Mouse (Mus musculus): ENCODE measurements around the gene Phactr3. TPM values are rescaled to one million over a fixed set of nuclear protein-coding genes. Genes with fewer than 3 reads are reported as not detected.
A peak's percentile ranks its signal among the peaks of the same experiment; 100 is the strongest.

Gene Phactr3
- polyA plus RNA-seq, 1 experiment from 2014 or later: 3.8 TPM

- H3K4me3 ChIP-seq: no peak overlapping the region
- no peak overlapping the region for H3K27ac ChIP-seq (replicated peaks)
- H3K9me3 ChIP-seq: no peaks in the 10 kb centered on the region
- WGBS: 85% methylated on average over 5 of the region's 5 CpGs
- peaks cover 20% of the 10 kb centered on the region for H3K4me1 ChIP-seq
- H3K36me3 ChIP-seq (replicated peaks): no peaks in the 10 kb centered on the region
- DNase-seq (ENCODE audit: low spot score): no peak
- no peaks in the 10 kb centered on the region for H3K27me3 ChIP-seq (replicated peaks; ENCODE audit: low read depth, poor library complexity, severe bottlenecking)
Observed at GRCm38 (mm10) chr2:178245841-178246240, 127.1 kb downstream of the Phactr3 start.

GRCm38 (mm10) chr2:178246767-178247166, 128.0 kb downstream of the Phactr3 start:
- no peaks in the 10 kb centered on the region for H3K9me3 ChIP-seq
- no peak overlapping the region for H3K4me3 ChIP-seq
- WGBS: 48% methylated on average over 4 of the region's 4 CpGs
- no peak for DNase-seq (ENCODE audit: low spot score)
- no peaks in the 10 kb centered on the region for H3K36me3 ChIP-seq (replicated peaks)
- H3K27ac ChIP-seq (replicated peaks): no peak overlapping the region
- H3K27me3 ChIP-seq (replicated peaks; ENCODE audit: low read depth, poor library complexity, severe bottlenecking): peaks cover 5% of the 10 kb centered on the region
- H3K4me1 ChIP-seq: peaks cover 14% of the 10 kb centered on the region

- no peak overlapping the region for H3K4me3 ChIP-seq
- H3K27ac ChIP-seq (replicated peaks): no peak overlapping the region
- peaks cover 13% of the 10 kb centered on the region for H3K4me1 ChIP-seq
- peaks cover 9% of the 10 kb centered on the region for H3K27me3 ChIP-seq (replicated peaks; ENCODE audit: low read depth, poor library complexity, severe bottlenecking)
- H3K9me3 ChIP-seq: no peaks in the 10 kb centered on the region
- H3K36me3 ChIP-seq (replicated peaks): no peaks in the 10 kb centered on the region
- DNase-seq (ENCODE audit: low spot score): no peak
- WGBS: 70% methylated on average over 8 of the region's 8 CpGs
Observed at GRCm38 (mm10) chr2:178247274-178247673, 128.5 kb downstream of the Phactr3 start.

DNA sequence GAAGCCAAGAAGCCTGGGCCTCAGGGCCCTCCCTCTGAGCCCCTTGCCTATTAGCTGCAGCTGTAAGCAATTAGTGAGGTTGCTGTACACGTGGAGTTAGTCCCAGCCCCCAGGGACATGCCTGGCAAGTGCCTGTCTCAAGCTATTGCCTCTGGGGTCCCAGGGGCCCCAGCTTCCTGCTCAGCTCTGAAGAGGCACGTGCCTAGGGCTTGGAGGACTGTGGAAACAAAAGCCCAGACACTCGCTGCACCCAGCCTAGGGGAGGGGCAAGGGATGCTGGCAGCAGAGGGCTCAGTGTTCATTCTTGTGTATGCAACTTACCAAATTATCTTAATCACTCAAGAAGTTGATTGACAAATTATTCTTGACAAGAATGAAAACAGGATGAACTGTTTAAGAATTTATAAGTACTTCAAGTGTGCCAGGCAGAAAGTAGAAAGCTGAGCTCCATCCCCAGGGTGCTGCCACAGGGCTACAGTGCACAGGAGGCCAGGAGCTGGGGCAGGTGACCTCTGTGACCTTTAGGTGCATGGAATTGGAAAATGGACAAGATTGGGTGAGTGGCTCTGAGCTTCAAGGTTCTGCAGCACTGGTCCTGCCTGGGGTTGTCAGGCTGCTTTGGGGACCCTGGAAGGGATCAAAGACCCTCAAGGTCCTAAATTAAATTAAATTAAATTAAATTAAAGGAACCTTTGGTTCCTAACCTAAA, 138.5 kb downstream of the Phactr3 start:
- peak; percentile 87 for DNase-seq (ENCODE audit: low spot score)
- no peaks in the 10 kb centered on the region for H3K9me3 ChIP-seq
- peaks cover 41% of the 10 kb centered on the region for H3K4me1 ChIP-seq
- no peaks in the 10 kb centered on the region for H3K36me3 ChIP-seq (replicated peaks)
- 0 out of 2 replicates have a peak overlapping the region, but pooled peaks have one; percentile 5 for H3K4me3 ChIP-seq
- peaks cover 62% of the 10 kb centered on the region for H3K27me3 ChIP-seq (replicated peaks; ENCODE audit: low read depth, poor library complexity, severe bottlenecking)
- WGBS: 0% methylated on average over 3 of the region's 3 CpGs
- H3K27ac ChIP-seq (replicated peaks): peak overlapping the region; percentile 81

- no peaks in the 10 kb centered on the region for H3K9me3 ChIP-seq
- peaks cover 41% of the 10 kb centered on the region for H3K4me1 ChIP-seq
- H3K27ac ChIP-seq (replicated peaks): peak overlapping the region; percentile 81
- 4% methylated on average over 2 of the region's 2 CpGs for WGBS
- H3K4me3 ChIP-seq: no peak overlapping the region
- H3K27me3 ChIP-seq (replicated peaks; ENCODE audit: low read depth, poor library complexity, severe bottlenecking): peaks cover 54% of the 10 kb centered on the region
- peak; percentile 78 for DNase-seq (ENCODE audit: low spot score)
- no peaks in the 10 kb centered on the region for H3K36me3 ChIP-seq (replicated peaks)
Observed at GRCm38 (mm10) chr2:178257986-178258555, 139.3 kb downstream of the Phactr3 start.

- WGBS: 85% methylated on average over 4 of the region's 4 CpGs
- Histone ChIP-seq H3K4me3 (no peak overlapping the region), H3K36me3 (replicated peaks) (no peaks in the 10 kb centered on the region), H3K27ac (replicated peaks) (no peak overlapping the region), H3K9me3 (no peaks in the 10 kb centered on the region), H3K4me1 (peaks cover 16% of the 10 kb centered on the region), H3K27me3 (replicated peaks; ENCODE audit: low read depth, poor library complexity, severe bottlenecking) (peaks cover 20% of the 10 kb centered on the region)
- DNase-seq (ENCODE audit: low spot score): no peak
Observed at GRCm38 (mm10) chr2:178263055-178263454, 144.3 kb downstream of the Phactr3 start.

GRCm38 (mm10) chr2:178264389-178264788, 145.6 kb downstream of the Phactr3 start:
- no peaks in the 10 kb centered on the region for H3K36me3 ChIP-seq (replicated peaks)
- H3K4me1 ChIP-seq: peaks cover 10% of the 10 kb centered on the region
- DNase-seq (ENCODE audit: low spot score): peak; percentile 88
- no peak overlapping the region; the same call in 1 of the 2 replicates for H3K27ac ChIP-seq (replicated peaks)
- 7% methylated on average over 8 of the region's 8 CpGs for WGBS
- H3K27me3 ChIP-seq (replicated peaks; ENCODE audit: low read depth, poor library complexity, severe bottlenecking): peaks cover 8% of the 10 kb centered on the region
- H3K9me3 ChIP-seq: no peaks in the 10 kb centered on the region
- H3K4me3 ChIP-seq: no peak overlapping the region

DNA sequence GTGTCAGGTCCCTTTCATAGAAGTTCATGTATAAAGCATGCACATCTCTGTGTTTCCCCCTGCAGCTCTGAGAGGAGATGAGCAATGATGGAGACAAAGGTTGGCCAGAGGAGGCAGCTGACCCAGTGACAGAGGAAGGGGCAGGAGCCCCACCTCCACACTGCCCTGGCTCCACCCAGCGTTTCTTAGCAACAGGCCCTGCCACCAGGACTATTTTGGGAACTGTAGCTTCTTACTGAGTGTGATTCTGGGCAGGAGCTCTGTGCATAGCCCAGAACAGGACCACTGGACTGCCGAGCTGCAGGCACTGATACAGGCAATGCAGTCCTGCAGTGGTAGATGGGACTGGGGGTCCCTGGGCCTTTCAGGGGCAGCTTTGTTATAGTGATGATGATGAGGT, 146.7 kb downstream of the Phactr3 start:
- Histone ChIP-seq H3K36me3 (replicated peaks) (no peaks in the 10 kb centered on the region), H3K27ac (replicated peaks) (no peak overlapping the region), H3K9me3 (no peaks in the 10 kb centered on the region), H3K4me3 (no peak overlapping the region), H3K27me3 (replicated peaks; ENCODE audit: low read depth, poor library complexity, severe bottlenecking) (no peaks in the 10 kb centered on the region), H3K4me1 (peaks cover 7% of the 10 kb centered on the region)
- 26% methylated on average over 2 of the region's 2 CpGs for WGBS
- no peak for DNase-seq (ENCODE audit: low spot score)

- no peaks in the 10 kb centered on the region for H3K9me3 ChIP-seq
- H3K4me3 ChIP-seq: no peak overlapping the region
- no peak for DNase-seq (ENCODE audit: low spot score)
- no peaks in the 10 kb centered on the region for H3K36me3 ChIP-seq (replicated peaks)
- H3K27me3 ChIP-seq (replicated peaks; ENCODE audit: low read depth, poor library complexity, severe bottlenecking): no peaks in the 10 kb centered on the region
- H3K27ac ChIP-seq (replicated peaks): no peak overlapping the region
- 76% methylated on average over 2 of the region's 2 CpGs for WGBS
- peaks cover under 1% of the 10 kb centered on the region; the same call in 1 of the 2 replicates for H3K4me1 ChIP-seq
Observed at GRCm38 (mm10) chr2:178270794-178271193, 152.0 kb downstream of the Phactr3 start.

DNA sequence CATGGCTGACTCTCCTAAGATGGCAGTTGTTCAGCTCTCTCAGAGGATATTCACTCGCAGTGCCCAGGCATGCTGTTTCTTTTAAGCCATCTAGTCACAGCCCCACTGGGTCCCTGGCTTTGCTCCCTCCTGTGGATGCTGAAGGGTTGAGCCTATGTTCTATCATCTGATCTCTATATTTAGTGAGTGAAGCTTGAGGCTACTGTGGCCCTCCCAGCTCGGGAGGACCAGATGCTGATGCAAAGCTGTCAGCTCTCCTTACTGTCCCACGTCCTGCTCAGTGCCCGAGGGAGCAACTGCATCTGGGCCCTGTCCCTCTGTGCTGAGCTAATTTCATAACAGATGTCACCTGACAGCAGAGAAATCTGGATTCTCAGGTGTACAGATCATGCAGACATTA, 153.6 kb downstream of the Phactr3 start:
- Histone ChIP-seq H3K4me3 (no peak overlapping the region), H3K4me1 (no peaks in the 10 kb centered on the region), H3K36me3 (replicated peaks) (no peaks in the 10 kb centered on the region), H3K27ac (replicated peaks) (no peak overlapping the region), H3K27me3 (replicated peaks; ENCODE audit: low read depth, poor library complexity, severe bottlenecking) (no peaks in the 10 kb centered on the region), H3K9me3 (no peaks in the 10 kb centered on the region)
- 71% methylated on average over 4 of the region's 4 CpGs for WGBS
- DNase-seq (ENCODE audit: low spot score): no peak

- no peak overlapping the region for H3K4me3 ChIP-seq
- H3K36me3 ChIP-seq (replicated peaks): no peaks in the 10 kb centered on the region
- H3K9me3 ChIP-seq: no peaks in the 10 kb centered on the region
- no peaks in the 10 kb centered on the region for H3K27me3 ChIP-seq (replicated peaks; ENCODE audit: low read depth, poor library complexity, severe bottlenecking)
- 71% methylated on average over 4 of the region's 4 CpGs for WGBS
- no peaks in the 10 kb centered on the region for H3K4me1 ChIP-seq
- H3K27ac ChIP-seq (replicated peaks): no peak overlapping the region
- DNase-seq (ENCODE audit: low spot score): no peak
Observed at GRCm38 (mm10) chr2:178274126-178274525, 155.4 kb downstream of the Phactr3 start.

DNA sequence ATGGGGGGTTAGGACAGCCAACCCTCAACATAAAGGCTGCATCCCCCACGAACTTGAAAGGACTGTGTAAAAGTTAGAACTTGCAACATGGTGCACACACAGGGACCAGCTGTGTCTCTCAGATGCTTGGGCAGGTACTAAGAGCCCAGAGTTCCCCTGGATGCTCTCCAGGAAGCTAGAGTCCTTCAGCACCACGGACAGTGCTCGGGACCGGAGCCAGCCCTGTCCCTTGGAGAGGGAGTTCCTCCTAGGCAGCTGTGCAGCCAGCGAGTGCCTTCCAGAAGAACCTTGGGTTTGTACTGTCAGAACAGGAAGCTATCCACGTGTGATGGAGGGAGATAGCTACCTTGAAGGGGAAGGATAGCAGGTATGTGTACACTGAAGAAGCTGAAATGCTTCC, 158.4 kb downstream of the Phactr3 start:
- Histone ChIP-seq H3K36me3 (replicated peaks) (no peaks in the 10 kb centered on the region), H3K4me1 (no peaks in the 10 kb centered on the region), H3K27ac (replicated peaks) (no peak overlapping the region), H3K4me3 (no peak overlapping the region), H3K9me3 (no peaks in the 10 kb centered on the region), H3K27me3 (replicated peaks; ENCODE audit: low read depth, poor library complexity, severe bottlenecking) (no peaks in the 10 kb centered on the region)
- peak; percentile 82 for DNase-seq (ENCODE audit: low spot score)
- WGBS: 13% methylated on average over 6 of the region's 6 CpGs

DNA sequence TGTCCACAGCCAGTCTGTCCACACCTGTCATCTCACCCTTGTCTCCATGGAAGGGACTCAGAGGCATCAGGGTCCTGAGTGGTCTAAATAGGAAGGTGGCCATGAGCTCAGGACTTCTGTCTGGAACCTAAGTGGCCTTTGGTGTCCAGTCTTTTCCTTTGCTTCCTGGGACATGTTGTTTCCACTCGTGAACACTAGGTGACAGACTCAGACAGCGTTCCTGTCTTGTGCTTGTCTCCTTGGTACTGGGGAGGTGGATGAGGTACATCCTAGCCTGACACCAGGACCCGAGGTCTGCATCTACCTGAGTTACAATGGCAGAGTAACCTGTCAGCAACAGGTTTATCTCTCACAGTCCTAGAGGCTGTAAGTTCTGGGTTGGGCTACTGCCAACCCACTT, 162.4 kb downstream of the Phactr3 start:
- DNase-seq (ENCODE audit: low spot score): no peak
- H3K27ac ChIP-seq (replicated peaks): no peak overlapping the region
- H3K4me3 ChIP-seq: no peak overlapping the region
- H3K27me3 ChIP-seq (replicated peaks; ENCODE audit: low read depth, poor library complexity, severe bottlenecking): no peaks in the 10 kb centered on the region
- no peaks in the 10 kb centered on the region for H3K4me1 ChIP-seq
- no peaks in the 10 kb centered on the region for H3K9me3 ChIP-seq
- 46% methylated on average over 3 of the region's 3 CpGs for WGBS
- no peaks in the 10 kb centered on the region for H3K36me3 ChIP-seq (replicated peaks)

All from embryonic facial prominence, embryonic 10.5 days (tissue).